Mouse (Mus musculus): ENCODE data around the gene Gm2007.
"Not testable (repeated sequence)": the region's sequence is repeated elsewhere in the genome, so short reads cannot be mapped to it uniquely, and the experiment has no call there.

The Gm2007 gene

DNA sequence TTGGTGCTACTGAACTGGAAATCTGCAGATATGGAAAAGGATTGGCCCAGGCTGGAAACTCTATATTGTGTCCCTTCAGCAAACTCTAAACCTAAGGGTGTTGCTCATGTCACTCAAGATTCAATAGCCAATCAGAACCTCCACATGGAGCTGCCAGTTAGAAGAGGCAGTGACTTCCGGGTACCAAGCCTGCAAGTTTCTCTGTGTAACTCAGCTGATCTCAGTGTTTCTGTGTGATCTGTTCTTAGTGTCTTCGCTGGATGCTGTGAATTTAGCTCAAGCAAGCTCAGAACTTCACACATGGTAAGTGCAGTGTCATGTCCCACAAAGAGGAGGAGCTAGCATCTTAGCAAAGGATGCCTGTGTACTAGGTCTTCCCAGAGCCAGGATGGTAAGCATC, at the start of gene Gm2007:
Gene Gm2007 (plus strand): TSS at position 301 of the 400 bp plus-strand sequence.
- not testable (repeated sequence) for DNase-seq (ENCODE audit: low spot score in 2 of 2)

DNA sequence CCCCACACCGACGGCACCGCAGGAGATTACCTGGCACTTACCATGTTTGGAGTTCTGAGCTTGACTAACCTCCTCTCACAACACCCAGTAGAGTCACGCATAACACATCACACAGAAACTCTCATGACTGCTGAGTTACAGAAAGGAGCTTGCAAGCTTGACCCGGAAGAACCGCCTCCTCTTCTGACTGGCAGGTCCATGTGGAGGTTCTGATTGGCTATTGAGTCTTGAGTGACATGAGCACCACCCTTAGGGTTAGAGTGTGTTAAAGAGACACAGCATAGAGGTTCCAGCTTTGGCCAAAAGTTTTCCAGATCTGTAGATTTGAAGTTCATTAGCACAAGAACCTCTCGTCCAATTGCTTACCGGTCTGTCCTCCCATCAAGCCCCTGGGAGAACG, 37.8 kb upstream of the Gm2007 start, which contains the start of gene Zfp969:
Gene Zfp969 (minus strand): TSS at position 101 of the 400 bp plus-strand sequence.
- DNase-seq (ENCODE audit: low spot score in 2 of 2), result not testable (repeated sequence)

DNA sequence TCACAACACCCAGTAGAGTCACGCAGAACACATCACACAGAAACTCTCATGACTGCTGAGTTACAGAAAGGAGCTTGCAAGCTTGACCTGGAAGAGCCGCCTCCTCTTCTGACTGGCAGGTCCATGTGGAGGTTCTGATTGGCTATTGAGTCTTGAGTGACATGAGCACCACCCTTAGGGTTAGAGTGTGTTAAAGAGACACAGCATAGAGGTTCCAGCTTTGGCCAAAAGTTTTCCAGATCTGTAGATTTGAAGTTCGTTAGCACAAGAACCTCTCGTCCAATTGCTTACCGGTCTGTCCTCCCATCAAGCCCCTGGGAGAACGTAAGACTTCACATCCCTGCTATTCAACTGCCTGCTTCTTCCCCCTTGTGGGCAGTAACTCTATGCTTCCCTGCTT, 59.7 kb downstream of the Gm2007 start, which contains the start of gene Gm14288:
Gene Gm14288 (minus strand): TSS at position 101 of the 400 bp plus-strand sequence.
- not testable (repeated sequence) for DNase-seq (ENCODE audit: low spot score in 2 of 2)

All from frontal cortex, postnatal 14 days (tissue).